Mouse (Mus musculus): ENCODE results near the gene Colq.

DNA sequence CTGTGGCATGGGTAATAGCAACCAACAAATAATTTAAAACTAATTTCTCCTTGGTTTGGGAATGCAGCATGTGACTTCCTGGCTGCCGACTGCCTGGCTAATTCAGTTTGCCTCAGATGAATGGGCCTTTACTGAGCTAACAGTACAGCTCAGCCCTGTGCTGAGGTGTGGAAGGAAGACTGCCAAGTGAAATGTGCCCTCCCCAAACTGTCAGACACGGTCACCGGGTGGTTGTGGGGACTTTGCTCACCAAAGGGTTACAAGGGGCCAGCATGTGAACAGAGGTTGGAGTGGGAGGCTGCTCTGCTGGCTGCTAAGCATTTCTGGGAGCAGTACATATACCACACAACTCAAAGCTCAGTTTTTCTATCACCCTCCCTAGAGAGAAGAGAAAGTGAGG lies 3.5 kb upstream of the Colq start:
- TF ChIP-seq CTCF (IDR thresholded peaks at IDR 0.05; ENCODE audit: borderline replicate concordance, extremely low read depth, insufficient read depth, insufficient read length): no peak
- no peak for TF ChIP-seq POLR2A (IDR thresholded peaks at IDR 0.05; ENCODE audit: borderline replicate concordance, extremely low read depth, insufficient read depth, insufficient read length, poor library complexity, severe bottlenecking)
